Mouse (Mus musculus) hindbrain, embryonic 14.5 days (tissue): ENCODE measurements around the gene Gli2. TPM values are rescaled to one million over a fixed set of nuclear protein-coding genes. Genes with fewer than 3 reads are reported as not detected.

ENCODE experiments used
- ATAC-seq: fragments of 200-750 bp; cut with Nextera tagmentation; 2 replicates; pipeline ENCODE4 v1.8.0; 2017; ENCODE audit warnings: moderate number of reproducible peaks, mild to moderate bottlenecking, moderate TSS enrichment, moderate library complexity; ENCODE audit not compliant: low FRiP score
- DNase-seq: peaks from one replicate; pipeline ENCODE4 v3.0.0-alpha.2; 2015; ENCODE audit warnings: low spot score
- H3K27ac ChIP-seq: fragments of 300-500 bp; sonication (generic); 2 replicates; pipeline ENCODE4 v1.5.1; 2014; ENCODE audit warnings: mild to moderate bottlenecking, moderate library complexity
- H3K27me3 ChIP-seq: fragments of 300-500 bp; sonication (generic); 2 replicates; pipeline ENCODE4 v1.6.1; 2014; ENCODE audit warnings: mild to moderate bottlenecking, low read length, mixed read lengths; ENCODE audit not compliant: control insufficient read depth, insufficient read depth
- H3K36me3 ChIP-seq: fragments of 300-500 bp; sonication (generic); replicated peaks from 2 replicates; pipeline ENCODE4 v1.6.1; 2014; ENCODE audit not compliant: control insufficient read depth, insufficient read depth
- H3K4me1 ChIP-seq: fragments of 300-500 bp; sonication (generic); replicated peaks from 2 replicates; pipeline ENCODE4 v1.6.1; 2014; ENCODE audit warnings: antibody characterized with exemption, low read length, mixed read lengths; ENCODE audit not compliant: control insufficient read depth, insufficient read depth
- H3K4me2 ChIP-seq: fragments of 300-500 bp; sonication (generic); replicated peaks from 2 replicates; pipeline ENCODE4 v1.6.1; 2014; ENCODE audit warnings: mild to moderate bottlenecking, moderate library complexity
- H3K4me3 ChIP-seq: fragments of 300-500 bp; sonication (generic); replicated peaks from 2 replicates; pipeline ENCODE4 v1.5.1; 2014; ENCODE audit warnings: mild to moderate bottlenecking, low read length
- H3K9ac ChIP-seq: fragments of 300-500 bp; sonication (generic); 2 replicates; pipeline ENCODE4 v1.6.1; 2014
- H3K9me3 ChIP-seq: fragments of 300-500 bp; sonication (generic); 2 replicates; pipeline ENCODE4 v1.6.1; 2016; ENCODE audit warnings: low read length; ENCODE audit not compliant: control insufficient read depth
- WGBS: fragments of 180-500 bp; shearing (Covaris S2); extraction: QIAGEN DNeasy Blood & Tissue Kit; methylation state at CpG from one replicate; pipeline ENCODE4 v1.1.7; 2014; 5-methylcytosine and 5-hydroxymethylcytosine counted together
- polyA plus RNA-seq: library from polyadenylated mRNA; unstranded; fragments of >200 nt; fragmentation: Nextera tagmentation; extraction: Ambion mirVana; gene quantifications from 2 replicates; pipeline ENCODE4 v1.2.1, GENCODE M21; 2014

The Gli2 gene
- polyA plus RNA-seq, 1 experiment from 2014 or later, result 2.0 TPM

DNA sequence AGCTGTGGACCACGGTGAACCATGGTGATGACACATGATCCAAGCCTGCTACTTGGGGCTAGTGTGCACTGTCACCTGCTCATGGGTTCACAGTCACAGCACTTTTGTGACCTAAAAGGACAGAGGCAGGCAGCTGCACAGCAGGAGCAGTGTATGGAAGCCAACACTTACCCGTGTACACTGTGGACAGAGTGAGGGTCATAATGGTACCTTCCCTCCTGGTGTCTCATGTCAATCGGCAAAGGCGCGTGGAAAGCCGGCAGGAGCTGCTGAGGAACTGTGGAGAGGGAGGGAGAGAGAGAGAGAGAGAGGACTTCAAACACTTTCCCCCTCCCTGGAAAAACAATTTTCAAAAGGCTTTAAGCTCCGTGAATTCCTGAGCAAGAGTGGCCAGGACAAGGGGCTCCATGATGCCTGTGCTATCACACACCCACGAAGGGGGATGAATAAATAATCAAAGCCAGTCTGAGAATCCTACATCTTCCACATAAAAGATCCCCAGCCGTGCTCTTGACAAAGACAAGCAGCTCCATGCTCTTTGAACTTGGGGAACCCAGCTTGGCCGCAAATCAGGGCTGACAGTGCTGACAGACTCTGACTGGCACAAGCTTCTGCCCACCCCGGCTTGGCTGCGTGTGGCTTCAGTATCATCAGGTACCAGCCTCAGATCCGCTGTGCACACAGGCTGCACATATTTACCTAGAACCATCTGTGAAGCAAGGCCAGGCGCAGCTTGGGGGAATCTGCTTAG lies 163.1 kb downstream of the Gli2 start:
- DNase-seq (no peak), ATAC-seq (0 out of 2 replicates have a peak, but pooled peaks have one; percentile 9)
- Histone ChIP-seq H3K4me2 (no peak overlapping the region), H3K36me3 (no peaks in the 10 kb centered on the region), H3K4me3 (no peak overlapping the region), H3K9ac (no peak overlapping the region), H3K27me3 (no peaks in the 10 kb centered on the region), H3K9me3 (no peaks in the 10 kb centered on the region), H3K27ac (no peak overlapping the region), H3K4me1 (peaks cover 6% of the 10 kb centered on the region; the same call in 1 of the 2 replicates)
- WGBS, result 36% methylated on average over 14 of the region's 14 CpGs

DNA sequence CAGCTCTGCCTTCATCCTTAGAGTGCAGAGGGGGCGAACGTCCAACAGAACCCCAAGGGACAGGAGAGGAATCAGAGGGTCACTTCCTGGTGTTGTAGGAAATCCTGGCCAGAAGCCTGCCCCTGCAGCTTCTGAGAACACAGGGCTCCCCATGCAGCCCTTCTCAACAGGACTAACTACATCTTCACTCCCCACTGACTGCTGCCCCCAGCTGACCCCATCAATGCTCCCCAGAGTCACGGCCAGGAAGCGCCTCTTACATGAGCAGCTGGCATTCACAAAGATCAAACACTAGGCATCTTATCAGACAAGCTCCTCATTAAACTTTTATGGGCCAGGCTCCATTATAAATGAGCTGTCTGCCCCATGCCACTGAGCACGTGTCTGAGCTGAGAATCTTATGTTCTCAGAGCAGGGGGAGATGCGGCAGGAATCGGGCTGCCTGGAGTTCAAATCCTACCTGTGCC lies 172.6 kb downstream of the Gli2 start:
- H3K27ac ChIP-seq, result no peak overlapping the region
- ATAC-seq (peak; percentile 34; the same call in 1 of the 2 replicates), DNase-seq (no peak)
- H3K4me1 ChIP-seq, result no peaks in the 10 kb centered on the region
- H3K9me3 ChIP-seq, result no peaks in the 10 kb centered on the region
- WGBS, result 31% methylated on average over 7 of the region's 7 CpGs
- H3K27me3 ChIP-seq, result no peaks in the 10 kb centered on the region
- no peak overlapping the region for H3K4me3 ChIP-seq
- no peak overlapping the region for H3K9ac ChIP-seq
- H3K36me3 ChIP-seq, result no peaks in the 10 kb centered on the region
- no peak overlapping the region for H3K4me2 ChIP-seq

DNA sequence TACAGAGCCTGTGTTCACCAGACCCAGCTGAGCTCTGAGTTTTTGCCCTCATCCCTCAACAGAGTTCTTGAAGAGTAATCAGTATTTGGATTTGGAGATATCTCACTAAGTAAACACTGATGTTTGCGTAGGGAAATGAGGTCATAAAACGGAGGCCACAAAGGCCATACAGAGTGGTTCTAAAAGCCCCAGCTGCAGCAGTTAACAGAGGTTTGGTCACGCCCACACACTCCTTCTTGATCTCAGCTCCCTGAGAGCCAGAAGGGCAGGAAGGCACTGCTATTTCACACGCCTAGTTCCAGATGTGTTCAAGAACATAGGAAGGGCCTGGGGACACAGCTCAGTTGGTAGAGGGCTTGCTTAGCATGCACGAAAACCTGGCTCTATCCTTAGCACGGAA lies 175.1 kb downstream of the Gli2 start:
- 76% methylated on average over 6 of the region's 6 CpGs for WGBS
- no peak overlapping the region for H3K27ac ChIP-seq
- no peaks in the 10 kb centered on the region for H3K4me1 ChIP-seq
- H3K27me3 ChIP-seq, result no peaks in the 10 kb centered on the region
- H3K4me2 ChIP-seq, result no peak overlapping the region
- H3K9me3 ChIP-seq, result no peaks in the 10 kb centered on the region
- no peaks in the 10 kb centered on the region for H3K36me3 ChIP-seq
- DNase-seq (no peak), ATAC-seq (no peak)
- H3K4me3 ChIP-seq, result no peak overlapping the region
- no peak overlapping the region for H3K9ac ChIP-seq

DNA sequence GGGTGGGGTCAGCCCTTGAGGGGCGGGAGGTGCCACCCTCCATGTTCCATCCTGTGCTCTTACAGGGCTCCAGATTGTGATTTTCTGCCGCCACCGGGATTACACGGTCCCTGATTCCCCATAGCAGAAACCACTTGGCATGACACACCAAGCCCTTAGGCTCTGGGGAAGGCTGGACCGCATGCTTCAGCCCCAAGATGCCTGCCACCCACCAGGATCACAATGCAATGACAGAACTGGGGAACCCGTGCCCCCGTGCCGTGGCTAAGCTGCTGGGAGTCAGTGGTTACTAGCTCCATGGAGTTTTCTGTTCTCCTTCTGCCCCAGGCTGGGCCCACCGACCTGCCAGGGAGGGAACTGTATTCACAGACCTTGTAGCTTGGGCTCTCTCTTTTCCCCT lies 178.2 kb downstream of the Gli2 start:
- no peaks in the 10 kb centered on the region for H3K4me1 ChIP-seq
- DNase-seq (no peak), ATAC-seq (no peak)
- H3K27me3 ChIP-seq, result no peaks in the 10 kb centered on the region
- no peak overlapping the region for H3K4me3 ChIP-seq
- H3K27ac ChIP-seq, result no peak overlapping the region
- H3K36me3 ChIP-seq, result no peaks in the 10 kb centered on the region
- no peaks in the 10 kb centered on the region for H3K9me3 ChIP-seq
- H3K9ac ChIP-seq, result no peak overlapping the region
- no peak overlapping the region for H3K4me2 ChIP-seq
- WGBS, result 83% methylated on average over 9 of the region's 9 CpGs

DNA sequence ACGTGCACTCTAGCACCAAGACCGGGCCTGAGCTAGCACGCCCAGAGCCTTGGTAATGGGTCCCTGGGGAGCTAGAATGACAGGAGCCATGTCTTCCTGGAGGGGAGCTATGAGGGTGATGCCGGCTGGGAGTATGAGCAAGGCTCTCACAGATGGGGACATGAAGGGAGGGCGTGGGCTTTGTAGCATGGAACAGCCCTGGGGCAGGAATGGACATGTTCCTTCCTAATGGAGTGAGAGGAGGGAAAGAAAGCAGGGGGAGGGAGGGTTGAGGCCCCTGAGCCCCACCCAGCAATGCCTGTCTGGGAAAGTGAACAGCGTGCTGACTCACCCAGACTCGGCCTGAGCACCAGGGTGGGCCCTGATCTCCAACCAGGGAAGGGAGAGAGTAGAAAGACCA lies 179.9 kb downstream of the Gli2 start:
- Histone ChIP-seq H3K4me1 (no peaks in the 10 kb centered on the region), H3K4me3 (no peak overlapping the region), H3K36me3 (no peaks in the 10 kb centered on the region), H3K27ac (no peak overlapping the region), H3K9me3 (no peaks in the 10 kb centered on the region), H3K27me3 (no peaks in the 10 kb centered on the region), H3K9ac (no peak overlapping the region), H3K4me2 (no peak overlapping the region)
- DNase-seq (no peak), ATAC-seq (no peak)
- WGBS, result 75% methylated on average over 7 of the region's 7 CpGs

DNA sequence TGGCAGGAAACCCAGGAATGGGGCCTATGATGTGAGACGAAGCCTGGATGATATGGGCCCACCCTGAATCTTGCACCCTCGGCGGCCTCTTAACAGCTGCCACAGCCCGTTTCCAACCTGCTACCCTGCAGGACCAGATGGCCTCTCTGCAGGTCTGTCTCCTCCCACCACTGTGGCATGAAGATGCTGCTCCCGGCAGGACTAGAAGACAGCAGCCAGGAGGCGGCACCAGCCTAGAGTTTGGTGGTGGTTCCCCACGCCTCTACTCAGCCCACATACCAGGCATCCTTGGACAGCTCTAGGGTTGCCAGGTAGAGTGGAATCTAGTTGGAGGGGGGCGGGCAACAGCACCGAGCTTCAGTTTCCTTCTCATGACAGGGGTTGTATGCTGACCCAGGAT lies 188.7 kb downstream of the Gli2 start:
- H3K4me3 ChIP-seq, result no peak overlapping the region
- H3K4me1 ChIP-seq, result no peaks in the 10 kb centered on the region
- no peaks in the 10 kb centered on the region for H3K27me3 ChIP-seq
- DNase-seq (no peak), ATAC-seq (peak; percentile 44; the same call in 1 of the 2 replicates)
- no peaks in the 10 kb centered on the region for H3K9me3 ChIP-seq
- H3K27ac ChIP-seq, result no peak overlapping the region
- H3K36me3 ChIP-seq, result no peaks in the 10 kb centered on the region
- no peak overlapping the region for H3K4me2 ChIP-seq
- WGBS, result 68% methylated on average over 9 of the region's 9 CpGs
- no peak overlapping the region for H3K9ac ChIP-seq

DNA sequence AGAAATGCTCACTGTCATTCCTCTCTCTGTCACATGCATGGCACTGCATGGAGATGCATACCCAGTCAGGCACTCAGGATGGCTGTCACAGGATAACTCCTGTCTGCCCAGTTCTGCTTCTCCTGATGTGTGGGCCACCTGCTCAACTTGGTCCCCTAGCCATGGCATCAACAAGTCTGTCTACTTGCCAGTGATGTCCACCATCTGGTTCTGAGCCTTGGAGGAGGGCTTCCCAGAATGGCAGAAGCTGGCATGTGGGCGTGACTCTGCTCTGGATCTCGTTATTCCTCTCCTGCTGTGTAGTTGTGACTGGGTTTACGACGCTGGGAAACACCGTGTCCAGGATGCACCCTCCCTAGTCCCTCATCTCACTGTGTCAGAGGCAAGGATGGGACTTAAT lies 189.4 kb downstream of the Gli2 start:
- no peak for DNase-seq
- no peaks in the 10 kb centered on the region for H3K27me3 ChIP-seq
- no peaks in the 10 kb centered on the region for H3K9me3 ChIP-seq
- no peaks in the 10 kb centered on the region for H3K36me3 ChIP-seq
- H3K27ac ChIP-seq, result no peak overlapping the region
- no peak overlapping the region for H3K4me3 ChIP-seq
- H3K4me2 ChIP-seq, result no peak overlapping the region
- H3K4me1 ChIP-seq, result no peaks in the 10 kb centered on the region
- no peak for ATAC-seq
- H3K9ac ChIP-seq, result no peak overlapping the region
- WGBS, result 79% methylated on average over 5 of the region's 5 CpGs

DNA sequence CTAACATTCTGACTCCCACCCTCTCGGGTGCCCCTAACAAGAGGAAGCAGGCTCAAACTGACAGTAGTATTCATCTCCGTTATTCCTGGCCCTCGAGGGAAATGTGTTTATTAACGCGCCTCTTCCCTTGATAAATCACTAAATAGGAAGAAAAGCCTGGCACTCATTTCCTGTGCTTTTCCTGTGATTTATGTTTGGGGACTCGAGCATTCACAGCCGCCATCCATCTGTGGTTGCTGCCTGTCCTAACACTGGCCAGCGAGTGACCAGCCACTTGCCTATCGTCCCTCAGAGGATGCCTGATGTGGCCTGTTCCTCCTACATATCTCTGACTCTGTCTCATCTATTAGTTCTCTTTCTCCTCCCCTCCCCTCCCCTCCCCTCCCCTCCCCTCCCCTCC lies 195.3 kb downstream of the Gli2 start:
- Histone ChIP-seq H3K9me3 (no peaks in the 10 kb centered on the region), H3K4me1 (no peaks in the 10 kb centered on the region), H3K9ac (no peak overlapping the region), H3K4me3 (no peak overlapping the region), H3K27ac (no peak overlapping the region), H3K36me3 (0 out of 2 replicates have a peak, but pooled peaks cover 3% of the 10 kb centered on the region), H3K27me3 (no peaks in the 10 kb centered on the region), H3K4me2 (no peak overlapping the region)
- DNase-seq (no peak), ATAC-seq (no peak)
- 57% methylated on average over 9 of the region's 9 CpGs for WGBS

DNA sequence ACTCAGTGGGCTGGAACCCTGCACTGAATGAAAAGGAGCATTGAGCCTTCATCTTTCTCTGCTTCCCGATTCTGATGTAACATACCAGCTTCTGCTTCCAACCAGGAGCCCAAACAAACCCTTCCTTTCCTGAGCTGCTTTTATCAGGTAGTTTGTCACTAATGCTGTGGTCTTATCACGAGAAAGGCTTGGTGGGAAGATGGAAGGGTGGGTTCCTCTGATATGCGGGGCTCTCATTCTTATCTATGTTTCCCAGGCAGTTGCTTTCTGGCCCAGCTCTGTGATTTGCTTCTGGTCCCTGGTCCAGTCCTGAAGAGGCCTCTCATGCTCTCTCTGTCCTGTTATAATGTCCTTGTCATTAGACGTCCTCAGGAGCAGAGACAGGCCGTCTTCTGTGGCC lies 222.8 kb downstream of the Gli2 start:
- Histone ChIP-seq H3K27ac (no peak overlapping the region), H3K36me3 (0 out of 2 replicates have a peak, but pooled peaks cover 1% of the 10 kb centered on the region), H3K27me3 (no peaks in the 10 kb centered on the region), H3K9me3 (no peaks in the 10 kb centered on the region), H3K9ac (no peak overlapping the region), H3K4me2 (no peak overlapping the region), H3K4me3 (no peak overlapping the region), H3K4me1 (0 out of 2 replicates have a peak, but pooled peaks cover 2% of the 10 kb centered on the region)
- no peak for ATAC-seq
- 79% methylated on average over 5 of the region's 5 CpGs for WGBS
- DNase-seq, result no peak
